Mouse (Mus musculus): ENCODE data around the gene Nr3c2. TPM values are rescaled to one million over a fixed set of nuclear protein-coding genes. Genes with fewer than 3 reads are reported as not detected.

The Nr3c2 gene
- total RNA-seq, 2 experiments from 2014 or later, result 29.1 to 35.6 TPM

GRCm38 (mm10) chr8:77223123-77223522, 323.9 kb downstream of the Nr3c2 start:
- intact Hi-C loops (cut with DNase I), result no loop called here
- no peak for DNase-seq (ENCODE audit: low spot score in 2 of 2)

GRCm38 (mm10) chr8:77227742-77228141, 328.5 kb downstream of the Nr3c2 start:
- DNase-seq (ENCODE audit: low spot score in 2 of 2), result no peak
- intact Hi-C loops (cut with DNase I), result no loop called here

GRCm38 (mm10) chr8:77228688-77229087, 329.4 kb downstream of the Nr3c2 start:
- intact Hi-C loops (cut with DNase I), result no loop called here
- DNase-seq (ENCODE audit: low spot score in 2 of 2), result no peak

GRCm38 (mm10) chr8:77231211-77231610, 332.0 kb downstream of the Nr3c2 start:
- DNase-seq (ENCODE audit: low spot score in 2 of 2), result no peak
- intact Hi-C loops (cut with DNase I), result loop anchor here (10.0 kb wide), 1 partner anchor 326 kb away; no protein-coding TSS in a partner anchor

- DNase-seq (ENCODE audit: low spot score in 2 of 2), result no peak
- intact Hi-C loops (cut with DNase I), result loop anchor here (10.0 kb wide), 1 partner anchor 327 kb away; no protein-coding TSS in a partner anchor
Measured at GRCm38 (mm10) chr8:77231834-77232233, 332.6 kb downstream of the Nr3c2 start.

- DNase-seq (ENCODE audit: low spot score in 2 of 2), result no peak
- intact Hi-C loops (cut with DNase I), result loop anchor here (10.0 kb wide), 1 partner anchor 328 kb away; no protein-coding TSS in a partner anchor
Measured at GRCm38 (mm10) chr8:77232411-77232810, 333.2 kb downstream of the Nr3c2 start.

DNA sequence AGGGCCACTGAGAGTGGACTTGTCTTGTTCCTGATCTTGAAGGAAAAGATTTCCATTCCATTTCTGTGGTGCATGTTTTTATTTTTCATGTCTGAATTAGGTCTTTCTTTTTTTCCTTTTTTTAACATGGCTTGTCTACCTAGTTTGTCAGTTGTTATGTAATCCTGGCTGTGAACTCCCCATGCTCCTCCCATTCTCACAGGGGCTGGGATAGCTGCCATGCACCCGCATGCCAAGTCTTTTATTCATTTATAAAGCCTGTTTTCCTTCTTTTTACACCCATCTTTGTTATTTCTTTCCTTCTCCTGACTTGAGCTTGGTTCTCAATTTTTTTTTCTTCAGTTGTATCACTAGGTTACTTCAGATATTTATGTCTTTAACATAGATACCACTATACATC, 337.5 kb downstream of the Nr3c2 start:
- intact Hi-C loops (cut with DNase I), result loop anchor here (10.0 kb wide), 1 partner anchor 332 kb away; no protein-coding TSS in a partner anchor
- DNase-seq (ENCODE audit: low spot score in 2 of 2), result no peak

DNA sequence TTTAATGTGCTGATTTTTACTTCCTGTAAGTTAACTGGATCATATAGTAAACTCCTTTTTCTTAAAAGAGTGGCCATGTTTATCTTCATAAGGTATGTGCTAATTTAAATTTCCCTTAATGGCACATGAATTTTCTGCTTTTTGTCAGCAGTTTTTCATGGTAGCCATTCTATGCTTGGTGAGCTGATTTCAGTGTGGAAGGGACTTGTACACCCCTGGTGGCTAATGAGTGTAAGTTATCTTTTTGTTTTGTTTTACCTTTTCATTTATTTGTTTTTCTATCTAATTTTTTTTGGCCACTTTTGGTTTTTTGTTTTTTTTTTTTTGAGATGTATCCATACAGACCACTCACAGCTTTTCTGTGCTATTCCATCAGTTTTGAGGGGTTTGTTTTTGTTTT, 340.2 kb downstream of the Nr3c2 start:
- DNase-seq (ENCODE audit: low spot score in 2 of 2), result no peak
- intact Hi-C loops (cut with DNase I), result loop anchor here (10.0 kb wide), 1 partner anchor 335 kb away; no protein-coding TSS in a partner anchor

DNA sequence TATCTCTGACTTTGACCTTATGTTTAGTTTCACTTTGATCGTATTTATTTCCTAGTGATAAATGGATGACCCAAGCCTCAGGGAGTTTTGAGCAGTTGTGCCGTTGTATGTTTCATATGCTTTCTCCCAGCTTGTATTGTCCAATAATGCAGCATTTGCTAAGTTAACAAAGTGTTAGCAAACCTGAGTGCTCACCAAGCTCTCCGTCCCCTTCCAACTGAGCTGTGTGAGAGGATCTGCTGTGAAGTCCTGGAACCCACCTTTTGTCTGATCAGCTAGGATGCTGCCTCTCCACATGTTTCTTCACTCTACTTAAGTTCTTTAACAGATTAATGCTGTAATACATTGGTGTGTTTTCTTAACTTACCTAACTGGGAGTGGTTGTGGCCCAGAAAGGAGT, 342.1 kb downstream of the Nr3c2 start:
- intact Hi-C loops (cut with DNase I), result no loop called here
- no peak for DNase-seq (ENCODE audit: low spot score in 2 of 2)

DNA sequence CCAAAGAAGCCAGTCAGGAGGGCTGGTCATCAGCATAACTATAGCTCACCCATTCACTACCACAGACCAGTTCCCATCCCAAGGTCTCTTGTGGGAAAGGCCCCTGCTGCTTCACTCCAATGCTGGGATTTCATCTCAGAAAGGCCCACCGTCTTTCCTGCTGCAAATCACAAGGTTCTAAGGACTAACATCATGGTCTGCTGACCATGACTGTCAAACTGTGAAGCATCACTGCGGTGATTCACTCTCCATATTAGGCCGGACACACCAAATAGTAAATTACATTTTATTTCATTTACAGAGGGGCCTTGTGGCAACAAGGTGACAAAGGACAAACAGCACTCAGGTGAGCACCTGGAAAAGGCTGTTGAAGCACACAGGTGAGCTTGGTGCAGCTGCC, 350.9 kb downstream of the Nr3c2 start:
- DNase-seq (ENCODE audit: low spot score in 2 of 2), result no peak
- intact Hi-C loops (cut with DNase I), result no loop called here

- intact Hi-C loops (cut with DNase I), result no loop called here
- DNase-seq (ENCODE audit: low spot score in 2 of 2), result no peak
Measured at GRCm38 (mm10) chr8:77251134-77251533, 351.9 kb downstream of the Nr3c2 start.

DNA sequence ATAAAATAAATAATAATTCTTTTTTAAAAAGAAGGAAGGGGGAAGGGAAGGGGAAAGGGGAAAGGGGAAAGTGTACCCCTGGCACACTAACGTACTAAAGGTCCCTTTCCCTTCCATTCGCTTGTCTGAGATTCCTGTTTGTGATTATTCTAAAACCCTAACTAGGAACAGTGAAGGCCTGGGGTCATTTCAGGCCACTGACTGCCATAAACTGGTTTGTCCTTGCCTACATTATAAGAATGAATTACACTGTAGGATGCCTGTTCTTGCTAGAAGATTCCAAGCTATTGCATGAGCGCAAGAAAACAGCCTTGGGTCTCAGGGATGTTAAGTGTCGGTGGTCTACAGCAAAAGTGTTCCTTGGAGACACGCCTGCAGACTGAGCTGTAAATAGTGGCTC, 355.2 kb downstream of the Nr3c2 start:
- intact Hi-C loops (cut with DNase I), result no loop called here
- DNase-seq (ENCODE audit: low spot score in 2 of 2), result no peak

GRCm38 (mm10) chr8:77256450-77257084, 357.3 kb downstream of the Nr3c2 start:
- intact Hi-C loops (cut with DNase I), result no loop called here

GRCm38 (mm10) chr8:77257085-77257451, 357.8 kb downstream of the Nr3c2 start:
- intact Hi-C loops (cut with DNase I), result no loop called here
- peak in 1 of 2 experiments; percentile 25 for DNase-seq (ENCODE audit: low spot score in 2 of 2)

More at GRCm38 (mm10) chr8:77256450-77257084, 357.3 kb downstream of the Nr3c2 start:
- peak; percentile 51 to 58 for DNase-seq (ENCODE audit: low spot score in 2 of 2)

DNA sequence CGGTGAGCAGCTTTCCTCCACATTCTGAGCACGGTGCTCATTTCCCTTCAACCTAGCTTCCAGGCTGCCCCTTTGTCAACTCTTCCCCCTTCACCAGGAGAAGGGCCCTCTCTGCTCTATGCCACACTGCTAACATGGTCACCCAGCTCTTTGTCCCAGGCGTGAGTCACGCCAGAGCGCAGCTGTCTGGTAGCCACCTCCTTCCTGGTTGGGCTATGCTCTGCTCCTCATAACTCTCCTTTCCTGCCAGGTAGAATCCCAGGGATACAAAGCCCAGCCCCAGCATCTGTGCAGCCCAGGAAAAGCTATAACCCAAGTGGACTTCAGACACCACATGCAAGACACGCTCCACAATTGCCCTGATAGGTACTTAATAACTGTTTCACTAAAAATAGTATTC, 362.0 kb downstream of the Nr3c2 start:
- intact Hi-C loops (cut with DNase I), result no loop called here
- DNase-seq (ENCODE audit: low spot score in 2 of 2), result no peak

- peak in 1 of 2 experiments; percentile 13 for DNase-seq (ENCODE audit: low spot score in 2 of 2)
- intact Hi-C loops (cut with DNase I), result no loop called here
Measured at GRCm38 (mm10) chr8:77262216-77263009, 363.2 kb downstream of the Nr3c2 start.

DNA sequence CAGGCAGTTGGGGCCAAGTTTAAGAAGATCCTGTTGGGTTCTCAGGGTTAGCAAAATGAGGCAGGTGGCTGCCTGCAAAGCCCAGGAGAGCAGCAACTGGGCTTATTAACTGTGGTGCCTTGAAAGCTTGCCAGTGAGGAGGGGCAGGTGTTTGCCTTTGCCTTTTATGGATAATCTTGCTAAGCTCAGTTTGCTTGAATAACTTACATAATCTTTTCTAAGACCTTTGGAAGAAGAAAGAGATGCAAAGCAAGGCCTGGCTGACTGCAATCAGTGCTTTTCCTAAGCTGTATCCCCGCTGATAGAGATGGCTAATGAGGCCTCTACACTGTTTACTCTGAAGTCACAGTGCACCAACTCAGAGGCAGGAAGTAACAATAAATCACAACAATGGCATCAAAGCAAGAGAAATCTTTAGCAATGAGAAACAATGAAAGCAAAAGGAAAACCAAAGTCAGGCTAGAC, 368.7 kb downstream of the Nr3c2 start:
- DNase-seq (ENCODE audit: low spot score in 2 of 2), result no peak
- intact Hi-C loops (cut with DNase I), result no loop called here

- DNase-seq (ENCODE audit: low spot score in 2 of 2), result no peak
- intact Hi-C loops (cut with DNase I), result no loop called here
Measured at GRCm38 (mm10) chr8:77272136-77272535, 372.9 kb downstream of the Nr3c2 start.

- intact Hi-C loops (cut with DNase I), result no loop called here
- no peak for DNase-seq (ENCODE audit: low spot score in 2 of 2)
Measured at GRCm38 (mm10) chr8:77275571-77275970, 376.3 kb downstream of the Nr3c2 start.

GRCm38 (mm10) chr8:77276827-77277226, 377.6 kb downstream of the Nr3c2 start:
- intact Hi-C loops (cut with DNase I), result no loop called here
- DNase-seq (ENCODE audit: low spot score in 2 of 2), result no peak

DNA sequence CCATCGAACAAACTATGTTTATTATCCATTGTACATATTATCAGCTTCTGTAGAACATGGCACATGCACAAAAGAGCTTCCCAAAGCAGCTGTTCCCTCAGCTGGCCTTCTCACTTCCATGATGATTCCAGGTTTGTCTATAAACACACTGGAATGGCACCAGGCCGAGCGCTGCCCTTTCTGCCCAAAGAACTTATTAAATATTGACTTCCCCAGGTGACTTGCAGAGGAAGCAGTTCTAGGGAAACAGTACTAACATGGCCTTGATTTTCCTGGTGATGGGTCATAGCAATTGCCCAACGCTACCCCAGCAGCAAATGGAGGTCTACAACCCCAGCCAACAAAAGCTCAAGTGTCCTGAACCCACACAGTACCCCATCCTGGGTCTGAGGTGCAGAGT, 379.0 kb downstream of the Nr3c2 start:
- intact Hi-C loops (cut with DNase I), result no loop called here

More for the DNA sequence above, 379.0 kb downstream of the Nr3c2 start:
- no peak for DNase-seq (ENCODE audit: low spot score in 2 of 2)
